Mouse (Mus musculus) thymus, postnatal 25 days (tissue): ENCODE data around the gene Ptprz1.

ENCODE experiments used
- DNase-seq: peaks from one replicate; pipeline ENCODE4 v3.0.0; 2022

Ptprz1 gene

GRCm38 (mm10) chr6:22874781-22875613 is at the start of gene Ptprz1:
Gene Ptprz1 (plus strand): TSS chr6:22875502.
- no peak for DNase-seq

- DNase-seq: no peak
Observed at GRCm38 (mm10) chr6:22833637-22834036, 41.7 kb upstream of the Ptprz1 start.

GRCm38 (mm10) chr6:22834100-22834970 is 41.0 kb upstream of the Ptprz1 start:
- DNase-seq: no peak

- no peak for DNase-seq
Observed at GRCm38 (mm10) chr6:22875614-22876541, 576 bp downstream of the Ptprz1 start.

GRCm38 (mm10) chr6:22887978-22888377 is 12.7 kb downstream of the Ptprz1 start:
- DNase-seq: no peak

- no peak for DNase-seq
Observed at GRCm38 (mm10) chr6:22889333-22889732, 14.0 kb downstream of the Ptprz1 start.

- no peak for DNase-seq
Observed at GRCm38 (mm10) chr6:22901983-22902382, 26.7 kb downstream of the Ptprz1 start.

GRCm38 (mm10) chr6:22908510-22909256 is 33.4 kb downstream of the Ptprz1 start:
- no peak for DNase-seq

- no peak for DNase-seq
Observed at GRCm38 (mm10) chr6:22909257-22909907, 34.1 kb downstream of the Ptprz1 start.

GRCm38 (mm10) chr6:22909908-22910260 is 34.6 kb downstream of the Ptprz1 start:
- DNase-seq: no peak

GRCm38 (mm10) chr6:22922880-22923279 is 47.6 kb downstream of the Ptprz1 start:
- DNase-seq: no peak

- DNase-seq: no peak
Observed at GRCm38 (mm10) chr6:22932768-22933265, 57.5 kb downstream of the Ptprz1 start.

GRCm38 (mm10) chr6:22937126-22937525 is 61.8 kb downstream of the Ptprz1 start:
- DNase-seq: no peak

GRCm38 (mm10) chr6:22937526-22937925 is 62.2 kb downstream of the Ptprz1 start:
- no peak for DNase-seq

GRCm38 (mm10) chr6:22944191-22944590 is 68.9 kb downstream of the Ptprz1 start:
- DNase-seq: no peak

- DNase-seq: no peak
Observed at GRCm38 (mm10) chr6:22963374-22963773, 88.1 kb downstream of the Ptprz1 start.

- DNase-seq: no peak
Observed at GRCm38 (mm10) chr6:22968073-22968472, 92.8 kb downstream of the Ptprz1 start.

GRCm38 (mm10) chr6:22983769-22984519 is 108.6 kb downstream of the Ptprz1 start:
- DNase-seq: no peak

GRCm38 (mm10) chr6:22984520-22985154 is 109.3 kb downstream of the Ptprz1 start:
- no peak for DNase-seq

GRCm38 (mm10) chr6:23003152-23003551 is 127.8 kb downstream of the Ptprz1 start:
- DNase-seq: no peak
